ENCODE assay signal across 20 mouse cellular contexts in the genomic region with DNA sequence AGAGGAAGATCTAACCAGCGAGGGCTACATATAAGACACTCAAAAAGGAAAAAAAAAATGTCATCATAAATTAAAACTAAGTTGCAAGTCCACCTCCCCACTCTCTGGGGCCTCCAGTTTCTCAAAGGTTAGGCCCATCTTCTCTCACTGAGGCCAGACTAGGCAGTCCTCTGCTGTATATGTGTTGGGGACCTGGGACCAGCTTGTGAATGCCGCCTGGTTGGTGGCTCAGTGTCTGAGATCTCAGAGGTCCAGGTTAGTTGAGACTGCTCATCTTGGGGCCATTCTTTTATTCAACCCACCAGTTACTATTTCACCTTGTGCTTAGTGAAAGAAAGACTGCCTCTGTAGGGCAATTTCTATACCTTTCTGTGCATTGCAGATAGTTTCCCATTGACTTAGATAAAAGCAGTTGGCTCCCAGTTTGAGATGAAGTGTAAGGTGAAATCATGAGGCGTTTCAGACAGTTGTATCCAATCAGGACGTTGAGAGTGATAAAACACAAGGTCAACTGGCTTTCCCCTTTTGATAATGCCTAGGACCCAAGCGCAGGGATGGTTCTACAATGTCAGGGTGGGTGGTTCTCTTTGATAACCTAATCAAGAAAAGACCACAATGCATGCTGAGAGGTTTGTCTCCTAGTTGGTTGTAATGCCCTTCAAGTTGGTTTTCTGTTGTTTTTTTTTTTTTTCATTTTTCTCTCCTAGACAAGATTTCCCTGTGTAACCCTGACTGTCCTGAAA. TPM values are rescaled to one million over a fixed set of nuclear protein-coding genes. Genes with fewer than 3 reads are reported as not detected.
A peak's percentile ranks its signal among the peaks of the same experiment; 100 is the strongest.
DNase-seq lines count a peak whose midpoint lies in the region; ATAC-seq and TF ChIP-seq lines count a peak whose summit lies in the region.
"Had no signal": no experiment of that assay in that cellular context is flagged by ENCODE, and none has a peak within 500 bp of the region (broad histone marks: within the 10 kb centered on the region; RNA-seq: fewer than 3 reads in every experiment).

No protein-coding gene starts in this region.

- TF ChIP-seq CTCF in heart, postnatal 0 days (IDR thresholded peaks at IDR 0.05; ENCODE audit: low read depth) = no peak
- TF ChIP-seq CTCF in G1E (IDR thresholded peaks at IDR 0.05; ENCODE audit: low read depth, low read length) = no peak

- peaks cover 59% of the 10 kb centered on the region for H3K36me3 ChIP-seq in heart, postnatal 0 days (replicated peaks; ENCODE audit: control insufficient read depth, insufficient read depth, low read length)
- H3K36me3 ChIP-seq in G1E (replicated peaks) = peaks cover 61% of the 10 kb centered on the region
- peaks cover 61% of the 10 kb centered on the region for H3K36me3 ChIP-seq in liver, embryonic 13.5 days

- no peak overlapping the region for H3K4me3 ChIP-seq in heart, postnatal 0 days (ENCODE audit: low read depth, low read length)
- no peak overlapping the region for H3K4me3 ChIP-seq in G1E (ENCODE audit: low read depth, low read length)
- H3K4me3 ChIP-seq in liver, embryonic 13.5 days (replicated peaks) = no peak overlapping the region
- H3K4me3 ChIP-seq: forebrain, embryonic 15.5 days; hindbrain, embryonic 15.5 days; limb, embryonic 12.5 days; midbrain, embryonic 10.5 days; myocyte had no signal

- intact Hi-C loops in heart, postnatal 10 days (cut with DNase I) = no loop called here

- no peaks in the 10 kb centered on the region for H3K9me3 ChIP-seq in heart, postnatal 0 days (replicated peaks; ENCODE audit: control insufficient read depth, low read length)
- no peaks in the 10 kb centered on the region for H3K9me3 ChIP-seq in G1E (replicated peaks)
- no peaks in the 10 kb centered on the region for H3K9me3 ChIP-seq in liver, embryonic 13.5 days (replicated peaks)
- H3K9me3 ChIP-seq: forebrain, embryonic 15.5 days; hindbrain, embryonic 15.5 days; limb, embryonic 12.5 days; midbrain, embryonic 10.5 days had no signal

- H3K4me2 ChIP-seq in heart, postnatal 0 days (ENCODE audit: low read depth, low read length) = no peak overlapping the region
- H3K4me2 ChIP-seq in liver, embryonic 13.5 days = peak overlapping the region; percentile 17; the same call in 1 of the 2 replicates
- H3K4me2 ChIP-seq: forebrain, embryonic 15.5 days; hindbrain, embryonic 15.5 days; limb, embryonic 12.5 days had no signal

- no peak for TF ChIP-seq EP300 in heart, postnatal 0 days (IDR thresholded peaks at IDR 0.05; ENCODE audit: low read depth)

- H3K27me3 ChIP-seq in heart, postnatal 0 days (ENCODE audit: control insufficient read depth, insufficient read depth, low read length) = no peaks in the 10 kb centered on the region
- no peaks in the 10 kb centered on the region for H3K27me3 ChIP-seq in G1E (ENCODE audit: insufficient read depth, low read length)
- no peaks in the 10 kb centered on the region for H3K27me3 ChIP-seq in liver, embryonic 13.5 days
- H3K27me3 ChIP-seq: forebrain, embryonic 15.5 days; hindbrain, embryonic 15.5 days; limb, embryonic 12.5 days; Patski had no signal

- peak overlapping the region; percentile 16; the same call in 1 of the 2 replicates for H3K27ac ChIP-seq in heart, postnatal 0 days (ENCODE audit: low read depth)
- H3K27ac ChIP-seq in liver, embryonic 13.5 days = peak overlapping the region; percentile 78
- H3K27ac ChIP-seq: forebrain, embryonic 15.5 days; hindbrain, embryonic 15.5 days; limb, embryonic 12.5 days; midbrain, embryonic 10.5 days had no signal

- ATAC-seq in heart, postnatal 0 days (ENCODE audit: insufficient read depth, low read depth) = no peak
- peak; percentile 18; the same call in 1 of the 2 replicates for ATAC-seq in G1E (ENCODE audit: extremely low read depth, insufficient number of reproducible peaks, low FRiP score, poor library complexity, severe bottlenecking)
- ATAC-seq in liver, embryonic 13.5 days (ENCODE audit: low read depth) = peak; percentile 86
- ATAC-seq: CD4-positive, CD25-positive, alpha-beta regulatory T cell, adult 4 months; forebrain, embryonic 15.5 days had no signal

- no peak overlapping the region for H3K9ac ChIP-seq in heart, postnatal 0 days (replicated peaks; ENCODE audit: low read depth, low read length)
- H3K9ac ChIP-seq in liver, embryonic 13.5 days = no peak overlapping the region
- H3K9ac ChIP-seq: forebrain, embryonic 15.5 days; hindbrain, embryonic 15.5 days; limb, embryonic 12.5 days had no signal

- no peak for DNase-seq in heart, postnatal 0 days (ENCODE audit: low spot score)
- no peak for DNase-seq in heart, postnatal 10 days
- DNase-seq in G1E (ENCODE audit: low spot score) (no peak), R1 (ENCODE audit: low read depth, low spot score) (peak; percentile 31)
- DNase-seq in liver, embryonic 13.5 days = peak; percentile 60
- DNase-seq in left cerebral cortex, adult 18-20 months (ENCODE audit: low spot score in 2 of 2) = no peak
- DNase-seq in right cerebral cortex, postnatal 25 days = no peak
- DNase-seq in cerebellum, adult 11 months = no peak
- DNase-seq: cerebellum, adult 11-12 months; kidney, adult 8-10 months; layer of hippocampus, postnatal 36 days; lung, postnatal 10 days; retina, postnatal 1 day had no signal

- WGBS in heart, postnatal 0 days = 40% methylated on average over 5 of the region's 5 CpGs
- WGBS in liver, embryonic 13.5 days (ENCODE audit: insufficient replicate concordance) = 22% methylated on average over 5 of the region's 5 CpGs

- H3K4me1 ChIP-seq in heart, postnatal 0 days (ENCODE audit: control insufficient read depth, insufficient read depth) = no peaks in the 10 kb centered on the region; the same call in 1 of the 2 replicates
- H3K4me1 ChIP-seq in G1E (ENCODE audit: insufficient read depth, low read depth, low read length) = peaks cover 37% of the 10 kb centered on the region
- peaks cover 53% of the 10 kb centered on the region for H3K4me1 ChIP-seq in liver, embryonic 13.5 days (replicated peaks)
- H3K4me1 ChIP-seq: forebrain, embryonic 15.5 days; hindbrain, embryonic 15.5 days; limb, embryonic 12.5 days; midbrain, embryonic 10.5 days had no signal

RNA-seq across cellular contexts. Expression of gene Hspe1, which starts 12.1 kb away (rescaled TPM):
- total RNA-seq in heart, postnatal 0 days (2014; rRNA removed; ENCODE audit: low replicate concordance) = 89.3 and 108 TPM in 2 replicates
- 350 and 362 TPM in 2 replicates for polyA plus RNA-seq in heart, postnatal 0 days (2015; fragmentation: Nextera tagmentation; extraction: Ambion mirVana)
- total RNA-seq in heart, postnatal 10 days (2021) = 100 to 1,000 TPM; 123 to 130 TPM
- total RNA-seq in G1E (2014; fragmentation: Nextera tagmentation) (166 and 187 TPM in 2 replicates), G1E (2017) (638 and 797 TPM in 2 replicates)
- 121 and 163 TPM in 2 replicates for polyA plus RNA-seq in G1E (2012)
- polyA plus RNA-seq in liver, embryonic 13.5 days (2015; fragmentation: Nextera tagmentation; extraction: Ambion mirVana) = 600 and 712 TPM in 2 replicates
- total RNA-seq in left cerebral cortex, adult 18-20 months (2021) = 10 to 100 TPM; 88.8 to 95.2 TPM

RNA-seq across cellular contexts. Expression of gene Hspd1, which starts 12.2 kb away (rescaled TPM):
- 114 and 139 TPM in 2 replicates for total RNA-seq in heart, postnatal 0 days (2014; rRNA removed; ENCODE audit: low replicate concordance)
- 394 and 397 TPM in 2 replicates for polyA plus RNA-seq in heart, postnatal 0 days (2015; fragmentation: Nextera tagmentation; extraction: Ambion mirVana)
- 100 to 1,000 TPM; 352 to 382 TPM for total RNA-seq in heart, postnatal 10 days (2021)
- total RNA-seq in G1E (2014; fragmentation: Nextera tagmentation) (273 and 291 TPM in 2 replicates), G1E (2017) (690 and 812 TPM in 2 replicates)
- 89.2 and 116 TPM in 2 replicates for polyA plus RNA-seq in G1E (2012)
- 478 and 596 TPM in 2 replicates for polyA plus RNA-seq in liver, embryonic 13.5 days (2015; fragmentation: Nextera tagmentation; extraction: Ambion mirVana)
- 100 to 1,000 TPM; 163 to 173 TPM for total RNA-seq in left cerebral cortex, adult 18-20 months (2021)

RNA-seq across cellular contexts. Expression of gene Coq10b, which starts 23.3 kb away (rescaled TPM):
- total RNA-seq in heart, postnatal 0 days (2014; rRNA removed; ENCODE audit: low replicate concordance) = 11.5 and 12.1 TPM in 2 replicates
- polyA plus RNA-seq in heart, postnatal 0 days (2015; fragmentation: Nextera tagmentation; extraction: Ambion mirVana) = 28.9 and 32.2 TPM in 2 replicates
- 10 to 100 TPM; 34.8 to 38.7 TPM for total RNA-seq in heart, postnatal 10 days (2021)
- total RNA-seq in G1E (2014; fragmentation: Nextera tagmentation) (29.8 and 50.3 TPM in 2 replicates), G1E (2017) (36.2 and 48.2 TPM in 2 replicates)
- polyA plus RNA-seq in G1E (2012) = 3.6 and 4.7 TPM in 2 replicates
- 17.6 and 20.6 TPM in 2 replicates for polyA plus RNA-seq in liver, embryonic 13.5 days (2015; fragmentation: Nextera tagmentation; extraction: Ambion mirVana)
- total RNA-seq in left cerebral cortex, adult 18-20 months (2021) = 10 to 100 TPM; 32.2 to 34.1 TPM

RNA-seq across cellular contexts. Expression of gene Sf3b1, which starts 48.5 kb away (rescaled TPM):
- 118 and 119 TPM in 2 replicates for total RNA-seq in heart, postnatal 0 days (2014; rRNA removed; ENCODE audit: low replicate concordance)
- polyA plus RNA-seq in heart, postnatal 0 days (2015; fragmentation: Nextera tagmentation; extraction: Ambion mirVana) = 172 and 173 TPM in 2 replicates
- 100 to 1,000 TPM; 115 to 139 TPM for total RNA-seq in heart, postnatal 10 days (2021)
- total RNA-seq in G1E (2014; fragmentation: Nextera tagmentation) (522 and 578 TPM in 2 replicates), G1E (2017) (670 and 758 TPM in 2 replicates)
- polyA plus RNA-seq in G1E (2012) = 31.8 and 35.3 TPM in 2 replicates
- polyA plus RNA-seq in liver, embryonic 13.5 days (2015; fragmentation: Nextera tagmentation; extraction: Ambion mirVana) = 171 and 213 TPM in 2 replicates
- 100 to 1,000 TPM; 141 to 148 TPM for total RNA-seq in left cerebral cortex, adult 18-20 months (2021)

RNA-seq across cellular contexts. Expression of gene Mob4, which starts 55.2 kb away (rescaled TPM):
- 35.5 and 59.2 TPM in 2 replicates for total RNA-seq in heart, postnatal 0 days (2014; rRNA removed; ENCODE audit: low replicate concordance)
- polyA plus RNA-seq in heart, postnatal 0 days (2015; fragmentation: Nextera tagmentation; extraction: Ambion mirVana) = 98.1 and 105 TPM in 2 replicates
- 10 to 100 TPM; 43.2 to 46.2 TPM for total RNA-seq in heart, postnatal 10 days (2021)
- total RNA-seq in G1E (2014; fragmentation: Nextera tagmentation) (65.2 and 69.4 TPM in 2 replicates), G1E (2017) (98.7 and 124 TPM in 2 replicates)
- polyA plus RNA-seq in G1E (2012) = 7.7 TPM in 2 replicates
- 45.0 and 58.2 TPM in 2 replicates for polyA plus RNA-seq in liver, embryonic 13.5 days (2015; fragmentation: Nextera tagmentation; extraction: Ambion mirVana)
- total RNA-seq in left cerebral cortex, adult 18-20 months (2021) = 10 to 100 TPM; 55.3 to 59.4 TPM

Comparison
In these comparisons a context has a peak if more than half of its experiments do, and no peak if none do; other contexts are left out.
1. DNase-seq: peak in R1 (single experiment) and liver, embryonic 13.5 days (single experiment); none in heart, postnatal 0 days (single experiment), heart, postnatal 10 days (0 of 2), G1E (single experiment), left cerebral cortex, adult 18-20 months (0 of 2), right cerebral cortex, postnatal 25 days (single experiment) and cerebellum, adult 11 months (single experiment).